Mouse (Mus musculus): ENCODE measurements around the gene Ovca2. TPM values are rescaled to one million over a fixed set of nuclear protein-coding genes. Genes with fewer than 3 reads are reported as not detected.
A peak's percentile ranks its signal among the peaks of the same experiment; 100 is the strongest.

Gene Ovca2
- polyA plus RNA-seq (2014; fragmentation: Nextera tagmentation; extraction: Ambion mirVana): 26.7 and 29.1 TPM in 2 replicates

DNA sequence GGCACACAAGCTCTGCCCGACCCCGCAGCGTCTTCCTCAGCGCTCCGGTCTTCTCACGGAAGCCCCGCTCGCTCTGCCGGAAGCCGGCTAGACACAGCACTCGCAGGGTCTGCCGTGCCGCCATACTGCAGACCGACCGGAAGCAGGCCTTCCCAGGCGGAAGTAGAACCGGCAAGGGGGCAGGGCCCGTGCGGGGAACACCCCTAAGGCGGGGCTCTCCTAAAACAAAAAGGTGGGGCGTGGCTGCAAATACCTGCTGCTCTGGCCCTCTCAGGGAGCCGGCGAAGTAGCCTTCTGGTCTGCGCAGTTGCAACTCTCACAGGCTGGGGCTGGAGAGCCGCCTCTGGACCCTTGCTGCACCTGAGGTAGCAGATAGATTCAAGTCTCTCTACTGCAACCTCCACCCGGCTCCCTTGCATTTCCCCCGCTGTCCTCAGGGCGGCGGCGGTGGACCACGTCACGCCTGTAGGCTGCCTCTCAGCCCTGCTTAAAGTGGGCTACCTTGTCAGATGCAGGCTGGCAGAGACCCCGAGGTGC, at the start of gene Ovca2:
Gene Ovca2 (minus strand): TSS at position 164 of the 537 bp plus-strand sequence.
- H3K27me3 ChIP-seq (ENCODE audit: control insufficient read depth, insufficient read depth, low read length): no peaks in the 10 kb centered on the region
- H3K9ac ChIP-seq (replicated peaks; ENCODE audit: low read depth, low read length): peak within 1 kb of the TSS; percentile 66
- under 1% methylated on average over 33 of the region's 33 CpGs for WGBS
- peak within 1 kb of the TSS; percentile 93 for H3K4me2 ChIP-seq (replicated peaks; ENCODE audit: low read depth, low read length)
- peak within 1 kb of the TSS; percentile 76 for H3K27ac ChIP-seq (ENCODE audit: low read length)
- ATAC-seq (ENCODE audit: insufficient number of reproducible peaks, insufficient read depth, low FRiP score, low read depth): peak; percentile 93
- H3K4me1 ChIP-seq (ENCODE audit: control insufficient read depth, insufficient read depth, low read length): peaks cover 14% of the 10 kb centered on the region
- no peaks in the 10 kb centered on the region for H3K9me3 ChIP-seq (ENCODE audit: control insufficient read depth, low read depth, low read length)
- H3K36me3 ChIP-seq (ENCODE audit: control insufficient read depth, insufficient read depth, low read length): peaks cover 22% of the 10 kb centered on the region
- peak within 1 kb of the TSS; percentile 72 for H3K4me3 ChIP-seq (ENCODE audit: low read depth, low read length)

GRCm38 (mm10) chr11:75227632-75228031, 49.0 kb upstream of the Ovca2 start:
- ATAC-seq (ENCODE audit: insufficient number of reproducible peaks, insufficient read depth, low FRiP score, low read depth): no peak
- no peaks in the 10 kb centered on the region for H3K36me3 ChIP-seq (ENCODE audit: control insufficient read depth, insufficient read depth, low read length)
- H3K4me3 ChIP-seq (ENCODE audit: low read depth, low read length): no peak overlapping the region
- H3K9me3 ChIP-seq (ENCODE audit: control insufficient read depth, low read depth, low read length): no peaks in the 10 kb centered on the region
- no peaks in the 10 kb centered on the region for H3K4me1 ChIP-seq (ENCODE audit: control insufficient read depth, insufficient read depth, low read length)
- H3K9ac ChIP-seq (replicated peaks; ENCODE audit: low read depth, low read length): no peak overlapping the region
- 68% methylated on average over 3 of the region's 3 CpGs for WGBS
- no peak overlapping the region for H3K4me2 ChIP-seq (replicated peaks; ENCODE audit: low read depth, low read length)
- no peaks in the 10 kb centered on the region for H3K27me3 ChIP-seq (ENCODE audit: control insufficient read depth, insufficient read depth, low read length)
- H3K27ac ChIP-seq (ENCODE audit: low read length): no peak overlapping the region

DNA sequence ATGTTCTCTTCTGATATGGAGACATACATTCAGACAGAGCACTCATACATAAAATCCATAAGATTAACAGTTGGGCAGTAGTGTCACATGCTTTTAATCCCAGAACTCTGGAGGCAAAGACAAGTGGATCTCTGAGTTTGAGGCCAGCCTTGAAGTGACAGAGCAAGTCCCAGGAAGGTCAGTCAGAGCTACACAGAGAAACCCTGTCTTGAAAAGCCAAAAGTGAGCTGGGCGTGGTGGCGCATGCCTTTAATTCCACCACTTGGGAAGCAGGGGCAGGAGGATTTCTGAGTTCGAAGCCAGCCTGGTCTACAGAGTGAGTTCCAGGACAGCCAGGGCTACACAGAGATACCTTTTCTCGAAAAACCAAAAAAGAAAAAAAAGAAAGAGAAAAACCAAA, 46.2 kb upstream of the Ovca2 start:
- Histone ChIP-seq H3K4me1 (ENCODE audit: control insufficient read depth, insufficient read depth, low read length) (peaks cover 12% of the 10 kb centered on the region; the same call in 1 of the 2 replicates), H3K4me3 (ENCODE audit: low read depth, low read length) (no peak overlapping the region), H3K27ac (ENCODE audit: low read length) (no peak overlapping the region), H3K27me3 (ENCODE audit: control insufficient read depth, insufficient read depth, low read length) (no peaks in the 10 kb centered on the region), H3K36me3 (ENCODE audit: control insufficient read depth, insufficient read depth, low read length) (no peaks in the 10 kb centered on the region), H3K4me2 (replicated peaks; ENCODE audit: low read depth, low read length) (no peak overlapping the region), H3K9ac (replicated peaks; ENCODE audit: low read depth, low read length) (no peak overlapping the region), H3K9me3 (ENCODE audit: control insufficient read depth, low read depth, low read length) (no peaks in the 10 kb centered on the region)
- 86% methylated on average over 4 of the region's 4 CpGs for WGBS
- ATAC-seq (ENCODE audit: insufficient number of reproducible peaks, insufficient read depth, low FRiP score, low read depth): no peak

- Histone ChIP-seq H3K36me3 (ENCODE audit: control insufficient read depth, insufficient read depth, low read length) (no peaks in the 10 kb centered on the region), H3K9ac (replicated peaks; ENCODE audit: low read depth, low read length) (no peak overlapping the region), H3K9me3 (ENCODE audit: control insufficient read depth, low read depth, low read length) (no peaks in the 10 kb centered on the region), H3K27ac (ENCODE audit: low read length) (no peak overlapping the region), H3K27me3 (ENCODE audit: control insufficient read depth, insufficient read depth, low read length) (no peaks in the 10 kb centered on the region), H3K4me1 (ENCODE audit: control insufficient read depth, insufficient read depth, low read length) (peaks cover 13% of the 10 kb centered on the region; the same call in 1 of the 2 replicates), H3K4me2 (replicated peaks; ENCODE audit: low read depth, low read length) (no peak overlapping the region), H3K4me3 (ENCODE audit: low read depth, low read length) (no peak overlapping the region)
- no peak for ATAC-seq (ENCODE audit: insufficient number of reproducible peaks, insufficient read depth, low FRiP score, low read depth)
- 90% methylated on average over 12 of the region's 12 CpGs for WGBS
Observed at GRCm38 (mm10) chr11:75224062-75224461, 45.4 kb upstream of the Ovca2 start.

GRCm38 (mm10) chr11:75220517-75221145, 42.0 kb upstream of the Ovca2 start:
- H3K27ac ChIP-seq (ENCODE audit: low read length): no peak overlapping the region
- ATAC-seq (ENCODE audit: insufficient number of reproducible peaks, insufficient read depth, low FRiP score, low read depth): no peak
- no peak overlapping the region for H3K4me2 ChIP-seq (replicated peaks; ENCODE audit: low read depth, low read length)
- no peaks in the 10 kb centered on the region for H3K27me3 ChIP-seq (ENCODE audit: control insufficient read depth, insufficient read depth, low read length)
- H3K4me1 ChIP-seq (ENCODE audit: control insufficient read depth, insufficient read depth, low read length): peaks cover 13% of the 10 kb centered on the region; the same call in 1 of the 2 replicates
- WGBS: 45% methylated on average over 5 of the region's 6 CpGs
- H3K4me3 ChIP-seq (ENCODE audit: low read depth, low read length): no peak overlapping the region
- H3K36me3 ChIP-seq (ENCODE audit: control insufficient read depth, insufficient read depth, low read length): no peaks in the 10 kb centered on the region
- no peak overlapping the region for H3K9ac ChIP-seq (replicated peaks; ENCODE audit: low read depth, low read length)
- H3K9me3 ChIP-seq (ENCODE audit: control insufficient read depth, low read depth, low read length): no peaks in the 10 kb centered on the region

GRCm38 (mm10) chr11:75220115-75220514, 41.5 kb upstream of the Ovca2 start:
- H3K9me3 ChIP-seq (ENCODE audit: control insufficient read depth, low read depth, low read length): no peaks in the 10 kb centered on the region
- 26% methylated on average over 9 of the region's 9 CpGs for WGBS
- no peaks in the 10 kb centered on the region for H3K27me3 ChIP-seq (ENCODE audit: control insufficient read depth, insufficient read depth, low read length)
- peaks cover 13% of the 10 kb centered on the region; the same call in 1 of the 2 replicates for H3K4me1 ChIP-seq (ENCODE audit: control insufficient read depth, insufficient read depth, low read length)
- no peak overlapping the region for H3K27ac ChIP-seq (ENCODE audit: low read length)
- no peaks in the 10 kb centered on the region for H3K36me3 ChIP-seq (ENCODE audit: control insufficient read depth, insufficient read depth, low read length)
- no peak overlapping the region for H3K4me2 ChIP-seq (replicated peaks; ENCODE audit: low read depth, low read length)
- no peak overlapping the region for H3K9ac ChIP-seq (replicated peaks; ENCODE audit: low read depth, low read length)
- ATAC-seq (ENCODE audit: insufficient number of reproducible peaks, insufficient read depth, low FRiP score, low read depth): no peak
- H3K4me3 ChIP-seq (ENCODE audit: low read depth, low read length): no peak overlapping the region

GRCm38 (mm10) chr11:75214081-75214950, 35.7 kb upstream of the Ovca2 start:
- Histone ChIP-seq H3K27ac (ENCODE audit: low read length) (peak overlapping the region; percentile 89; the same call in 1 of the 2 replicates), H3K9ac (replicated peaks; ENCODE audit: low read depth, low read length) (no peak overlapping the region), H3K4me1 (ENCODE audit: control insufficient read depth, insufficient read depth, low read length) (peaks cover 11% of the 10 kb centered on the region; the same call in 1 of the 2 replicates), H3K36me3 (ENCODE audit: control insufficient read depth, insufficient read depth, low read length) (no peaks in the 10 kb centered on the region), H3K9me3 (ENCODE audit: control insufficient read depth, low read depth, low read length) (no peaks in the 10 kb centered on the region), H3K27me3 (ENCODE audit: control insufficient read depth, insufficient read depth, low read length) (no peaks in the 10 kb centered on the region), H3K4me3 (ENCODE audit: low read depth, low read length) (peak overlapping the region; percentile 15; the same call in 1 of the 2 replicates), H3K4me2 (replicated peaks; ENCODE audit: low read depth, low read length) (peak overlapping the region; percentile 43)
- WGBS: 16% methylated on average over 13 of the region's 13 CpGs
- peak; percentile 8 for ATAC-seq (ENCODE audit: insufficient number of reproducible peaks, insufficient read depth, low FRiP score, low read depth)

DNA sequence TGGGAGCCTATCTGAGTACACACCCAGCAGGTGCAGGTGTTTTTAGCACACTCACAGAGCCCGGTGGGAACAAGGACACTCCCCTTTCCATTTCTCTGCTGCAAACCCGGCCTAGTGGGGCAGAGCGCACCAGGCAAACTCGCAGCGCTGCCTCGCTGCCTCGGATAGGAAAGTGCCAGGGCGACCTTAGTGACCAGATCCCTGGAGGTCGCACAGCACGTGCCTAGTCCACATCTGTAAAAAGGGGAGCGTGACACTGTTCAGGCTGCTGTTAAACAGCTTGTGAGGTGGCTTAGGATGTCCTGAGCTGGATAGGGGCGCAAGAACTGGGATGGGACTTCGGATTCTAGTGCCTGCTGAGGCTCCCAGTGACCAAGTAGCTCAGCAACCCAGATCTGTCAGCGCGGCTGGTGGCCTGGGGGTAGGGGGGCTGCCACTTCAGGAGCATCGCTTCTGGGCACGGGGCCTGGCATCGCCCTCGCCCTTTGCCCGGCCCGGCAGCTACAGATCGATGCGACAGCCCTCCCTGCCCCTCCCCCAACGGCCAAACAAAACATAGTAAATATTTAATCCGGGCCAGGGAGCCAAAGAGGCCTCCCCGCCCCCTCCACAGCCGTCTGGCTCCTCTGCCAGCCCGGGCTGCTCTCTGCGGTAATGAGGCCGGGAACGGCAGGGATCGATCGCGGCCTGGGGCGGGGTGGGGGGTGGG, 34.9 kb upstream of the Ovca2 start:
- peak overlapping the region; percentile 89 for H3K27ac ChIP-seq (ENCODE audit: low read length)
- no peaks in the 10 kb centered on the region for H3K36me3 ChIP-seq (ENCODE audit: control insufficient read depth, insufficient read depth, low read length)
- peak overlapping the region; percentile 15; the same call in 1 of the 2 replicates for H3K4me3 ChIP-seq (ENCODE audit: low read depth, low read length)
- ATAC-seq (ENCODE audit: insufficient number of reproducible peaks, insufficient read depth, low FRiP score, low read depth): peak; percentile 77
- no peaks in the 10 kb centered on the region for H3K27me3 ChIP-seq (ENCODE audit: control insufficient read depth, insufficient read depth, low read length)
- 7% methylated on average over 35 of the region's 35 CpGs for WGBS
- H3K4me2 ChIP-seq (replicated peaks; ENCODE audit: low read depth, low read length): peak overlapping the region; percentile 43
- peaks cover 11% of the 10 kb centered on the region; the same call in 1 of the 2 replicates for H3K4me1 ChIP-seq (ENCODE audit: control insufficient read depth, insufficient read depth, low read length)
- H3K9ac ChIP-seq (replicated peaks; ENCODE audit: low read depth, low read length): no peak overlapping the region
- no peaks in the 10 kb centered on the region for H3K9me3 ChIP-seq (ENCODE audit: control insufficient read depth, low read depth, low read length)
